Mouse (Mus musculus): ENCODE results near the gene Vmn1r202. TPM values are rescaled to one million over a fixed set of nuclear protein-coding genes. Genes with fewer than 3 reads are reported as not detected.
"Not testable (repeated sequence)": the region's sequence is repeated elsewhere in the genome, so short reads cannot be mapped to it uniquely, and the experiment has no call there.

Gene Vmn1r202
- 0.07 TPM in 1 of 2 replicates, not detected in the other for total RNA-seq (2014; fragmentation: Nextera tagmentation)
- not detected in 2 replicates for total RNA-seq (2017)

DNA sequence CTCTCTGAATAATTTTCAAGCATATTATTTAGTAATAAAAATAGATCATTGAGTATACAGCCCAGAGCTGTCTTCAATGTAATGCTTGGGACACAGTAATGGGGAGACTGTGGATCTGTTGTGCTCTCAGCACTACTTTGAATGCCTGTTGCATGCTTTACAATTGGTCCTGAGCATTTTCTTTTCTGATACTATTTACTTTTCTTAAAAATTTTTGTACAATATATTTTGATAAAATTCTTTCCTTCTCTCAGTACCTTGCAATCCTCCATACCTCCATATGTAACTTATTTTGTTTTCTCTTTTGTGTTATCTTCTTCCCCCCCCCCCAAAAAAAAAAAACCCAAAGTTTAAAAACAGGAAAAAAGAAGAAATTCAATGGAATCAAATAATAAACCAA, at the start of gene Vmn1r202:
Gene Vmn1r202, minus strand, starts transcription at position 101 of the 400 bp plus-strand sequence.
- no peak for ATAC-seq (replicated peaks; ENCODE audit: low FRiP score, low TSS enrichment, poor library complexity, severe bottlenecking)

DNA sequence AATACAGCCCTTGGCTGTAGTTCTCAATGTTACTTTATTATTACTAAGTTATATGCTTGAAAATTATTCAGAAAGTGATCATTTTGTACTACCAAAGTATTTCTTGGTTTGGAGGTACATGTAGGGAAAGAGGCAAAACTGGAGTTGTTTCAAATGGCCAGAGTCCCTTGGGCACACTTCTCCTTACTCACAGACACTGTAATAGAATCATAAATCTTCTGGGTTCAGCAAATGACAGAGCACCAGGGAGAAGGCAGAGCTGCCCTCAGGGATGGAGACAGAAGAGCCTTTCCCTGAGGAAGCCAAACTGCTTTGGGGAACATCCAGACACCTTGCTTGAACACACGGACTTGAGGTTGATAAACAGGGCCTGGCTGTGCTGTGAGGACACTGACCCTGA, 47.7 kb upstream of the Vmn1r202 start, which contains the start of gene Vmn1r204:
Gene Vmn1r204, plus strand, starts transcription at position 301 of the 400 bp plus-strand sequence.
- ATAC-seq (replicated peaks; ENCODE audit: low FRiP score, low TSS enrichment, poor library complexity, severe bottlenecking) = not testable (repeated sequence)

DNA sequence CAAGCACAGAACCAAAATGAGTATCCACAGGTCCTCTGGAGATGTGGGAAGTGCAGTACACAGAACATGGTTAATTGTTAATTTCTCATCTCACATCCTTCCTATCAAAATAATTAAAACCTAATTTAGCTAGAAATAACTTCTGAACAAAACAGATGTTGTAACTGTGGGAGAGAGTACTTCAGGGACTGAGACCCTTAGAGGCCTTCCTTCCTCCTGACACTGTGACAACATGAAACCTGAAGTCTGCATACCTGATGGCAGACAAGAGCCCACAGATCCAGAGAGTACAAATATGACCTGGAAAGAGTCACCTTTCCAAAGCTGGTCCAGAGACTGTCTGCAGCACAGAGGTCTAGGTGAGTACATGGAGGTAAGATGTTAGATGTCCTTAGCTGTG, 12.6 kb upstream of the Vmn1r202 start, which contains the start of gene Vmn1r203:
Gene Vmn1r203, plus strand, starts transcription at position 301 of the 400 bp plus-strand sequence.
- ATAC-seq (replicated peaks; ENCODE audit: low FRiP score, low TSS enrichment, poor library complexity, severe bottlenecking) = no peak

DNA sequence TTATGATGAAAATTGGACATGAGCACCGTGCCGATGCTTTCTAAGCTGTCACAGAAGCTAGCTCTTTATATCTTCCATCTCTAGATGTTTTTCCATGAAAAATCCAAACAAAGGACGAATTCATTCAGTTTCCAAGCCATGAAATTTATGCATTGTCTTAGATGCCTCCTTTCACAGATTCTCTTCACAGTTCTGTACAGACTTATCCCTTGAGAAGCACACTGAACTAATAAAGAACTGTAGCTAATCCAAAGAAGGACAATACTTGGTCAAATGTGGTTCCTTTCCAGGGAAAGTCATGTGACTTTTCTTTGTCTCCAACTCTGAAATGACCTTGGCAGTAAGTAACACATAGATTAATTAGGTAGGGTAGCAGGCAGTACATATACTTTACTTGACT, 2.8 kb downstream of the Vmn1r202 start:
- no peak for ATAC-seq (replicated peaks; ENCODE audit: low FRiP score, low TSS enrichment, poor library complexity, severe bottlenecking)

DNA sequence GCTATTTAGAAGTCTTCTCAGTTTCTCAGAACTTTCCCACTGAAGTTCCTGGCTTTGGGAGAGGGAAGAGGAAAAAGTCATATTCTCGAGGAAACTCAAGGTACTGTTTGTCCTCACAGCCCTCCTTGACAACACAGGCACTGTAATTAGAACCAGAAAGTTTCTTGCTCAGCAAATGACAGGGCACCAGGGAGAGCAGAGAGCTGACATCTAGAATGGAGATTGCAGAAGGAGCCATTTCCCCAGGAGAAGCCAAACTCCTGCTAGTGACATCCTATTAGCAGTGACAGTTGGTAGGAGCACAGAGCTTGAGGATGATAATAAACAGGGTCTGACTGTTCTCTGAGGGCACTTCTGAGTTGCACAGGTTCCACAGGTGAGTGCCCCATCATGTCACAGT, 33.6 kb downstream of the Vmn1r202 start, which contains the start of gene Vmn1r201:
Gene Vmn1r201, plus strand, starts transcription at position 301 of the 400 bp plus-strand sequence.
- no peak for ATAC-seq (replicated peaks; ENCODE audit: low FRiP score, low TSS enrichment, poor library complexity, severe bottlenecking)

DNA sequence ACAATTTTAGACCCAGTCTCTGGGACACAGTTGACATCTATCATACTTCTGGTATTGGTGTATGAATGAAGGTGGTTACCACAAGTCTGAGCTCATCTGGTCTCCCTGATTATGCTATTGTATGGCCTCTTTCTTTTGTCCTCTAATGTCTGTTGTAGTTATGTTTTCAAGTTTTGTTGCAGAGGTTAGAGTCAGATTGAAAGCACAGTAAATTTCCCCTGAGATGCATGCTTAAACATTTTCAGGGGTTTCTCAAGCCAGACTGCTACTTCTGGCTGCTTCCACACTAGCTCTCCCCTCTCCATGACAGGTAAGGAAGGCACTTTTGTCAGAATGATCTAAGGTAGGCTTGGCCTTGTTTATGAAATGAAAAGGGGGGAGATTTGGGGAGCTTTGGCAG, 50.0 kb downstream of the Vmn1r202 start:
- no peak for ATAC-seq (replicated peaks; ENCODE audit: low FRiP score, low TSS enrichment, poor library complexity, severe bottlenecking)

Other genes with a start within 250 kb of the Vmn1r202 start
- not detected in 2 replicates for gene Vmn1r195, start 234.9 kb downstream of the Vmn1r202 start, total RNA-seq (2014; fragmentation: Nextera tagmentation)
- gene Vmn1r195, start 234.9 kb downstream of the Vmn1r202 start, total RNA-seq (2017) = not detected in 2 replicates
- gene Vmn1r196, start 215.5 kb downstream of the Vmn1r202 start, total RNA-seq (2014; fragmentation: Nextera tagmentation) = not detected in 2 replicates
- gene Vmn1r196, start 215.5 kb downstream of the Vmn1r202 start, total RNA-seq (2017) = not detected in 2 replicates
- not detected in 2 replicates for gene Vmn1r197, start 180.8 kb downstream of the Vmn1r202 start, total RNA-seq (2014; fragmentation: Nextera tagmentation)
- not detected in 2 replicates for gene Vmn1r197, start 180.8 kb downstream of the Vmn1r202 start, total RNA-seq (2017)
- gene Vmn1r198, start 155.0 kb downstream of the Vmn1r202 start, total RNA-seq (2014; fragmentation: Nextera tagmentation) = not detected in 2 replicates
- gene Vmn1r198, start 155.0 kb downstream of the Vmn1r202 start, total RNA-seq (2017) = not detected in 2 replicates
- gene Vmn1r199, start 125.6 kb downstream of the Vmn1r202 start, total RNA-seq (2014; fragmentation: Nextera tagmentation) = not detected in 2 replicates
- not detected in 2 replicates for gene Vmn1r199, start 125.6 kb downstream of the Vmn1r202 start, total RNA-seq (2017)
- gene Vmn1r200, start 115.0 kb downstream of the Vmn1r202 start, total RNA-seq (2014; fragmentation: Nextera tagmentation) = not detected in 2 replicates
- not detected in 2 replicates for gene Vmn1r200, start 115.0 kb downstream of the Vmn1r202 start, total RNA-seq (2017)
- gene Vmn1r201, start 33.5 kb downstream of the Vmn1r202 start, total RNA-seq (2014; fragmentation: Nextera tagmentation) = not detected in 2 replicates
- not detected in 2 replicates for gene Vmn1r201, start 33.5 kb downstream of the Vmn1r202 start, total RNA-seq (2017)
- not detected in 2 replicates for gene Vmn1r203, start 12.7 kb upstream of the Vmn1r202 start, total RNA-seq (2014; fragmentation: Nextera tagmentation)
- not detected in 2 replicates for gene Vmn1r203, start 12.7 kb upstream of the Vmn1r202 start, total RNA-seq (2017)
- gene Vmn1r204, start 47.8 kb upstream of the Vmn1r202 start, total RNA-seq (2014; fragmentation: Nextera tagmentation) = not detected in 2 replicates
- not detected in 2 replicates for gene Vmn1r204, start 47.8 kb upstream of the Vmn1r202 start, total RNA-seq (2017)
- not detected in 2 replicates for gene Vmn1r205, start 87.6 kb upstream of the Vmn1r202 start, total RNA-seq (2014; fragmentation: Nextera tagmentation)
- not detected in 2 replicates for gene Vmn1r205, start 87.6 kb upstream of the Vmn1r202 start, total RNA-seq (2017)
- not detected in 2 replicates for gene Vmn1r206, start 118.9 kb upstream of the Vmn1r202 start, total RNA-seq (2014; fragmentation: Nextera tagmentation)
- not detected in 2 replicates for gene Vmn1r206, start 118.9 kb upstream of the Vmn1r202 start, total RNA-seq (2017)
- not detected in 2 replicates for gene Vmn1r207-ps, start 224.2 kb upstream of the Vmn1r202 start, total RNA-seq (2014; fragmentation: Nextera tagmentation)
- gene Vmn1r207-ps, start 224.2 kb upstream of the Vmn1r202 start, total RNA-seq (2017) = not detected in 2 replicates